Mouse (Mus musculus) liver, embryonic 15.5 days (tissue): ENCODE measurements around the gene Il2. TPM values are rescaled to one million over a fixed set of nuclear protein-coding genes. Genes with fewer than 3 reads are reported as not detected.

Experiments used
- polyA plus RNA-seq: library from polyadenylated mRNA; unstranded; fragments of >200 nt; fragmentation: Nextera tagmentation; extraction: Ambion mirVana; gene quantifications from 2 replicates; pipeline ENCODE4 v1.2.1, GENCODE M21; 2015

Il2 gene
- polyA plus RNA-seq, 1 experiment from 2014 or later: 0.14 TPM

Other genes with a start within 250 kb of the Il2 start
- 0.29 TPM in 1 of 2 replicates, not detected in the other for gene Adad1, start 62.4 kb downstream of the Il2 start, polyA plus RNA-seq
- gene Il21, start 106.7 kb upstream of the Il2 start, polyA plus RNA-seq: not detected in 2 replicates
- gene Bbs12, start 186.6 kb upstream of the Il2 start, polyA plus RNA-seq: 2.6 and 3.2 TPM in 2 replicates
- 0.84 and 1.7 TPM in 2 replicates for gene Cetn4, start 186.7 kb upstream of the Il2 start, polyA plus RNA-seq
- 0.12 and 0.14 TPM in 2 replicates for gene Fgf2, start 222.4 kb upstream of the Il2 start, polyA plus RNA-seq